Mouse (Mus musculus): ENCODE measurements at regions not wholly inside any gene's neighbourhood (a gene's known extent, or its start where the extent isn't known, plus 50 kb on each side); places are given as distances from the start of the nearest gene placed in this dataset.

- Histone ChIP-seq H3K9ac (ENCODE audit: control insufficient read depth, low read depth, low read length, poor library complexity, severe bottlenecking) (no peak overlapping the region), H3K27me3 (ENCODE audit: control insufficient read depth in 1 of 2, insufficient read depth in 2 of 2, low read length in 2 of 2) (no peaks in the 10 kb centered on the region), H3K36me3 (ENCODE audit: control insufficient read depth in 1 of 2, insufficient read depth in 2 of 2, low read length in 2 of 2) (no peaks in the 10 kb centered on the region), H3K27ac (ENCODE audit: control insufficient read depth, low read depth, low read length) (no peak overlapping the region), H3K9me3 (replicated peaks; ENCODE audit: insufficient read depth, low read length) (no peaks in the 10 kb centered on the region), H3K79me2 (ENCODE audit: control insufficient read depth, insufficient read depth, low read length, poor library complexity) (no peaks in the 10 kb centered on the region), H3K4me1 (ENCODE audit: control insufficient read depth in 1 of 2, insufficient read depth in 2 of 2, low read length in 2 of 2) (no peaks in the 10 kb centered on the region), H3K4me3 (ENCODE audit: control insufficient read depth in 1 of 2, insufficient read depth in 1 of 2, low read depth in 2 of 2, low read length in 2 of 2) (no peak overlapping the region)
- TF ChIP-seq ZKSCAN1 (IDR thresholded peaks at IDR 0.05; ENCODE audit: low read depth, low read length), result no peak
- TF ChIP-seq USF2 (IDR thresholded peaks at IDR 0.05; ENCODE audit: borderline replicate concordance in 1 of 2, insufficient read depth in 1 of 2, low read depth in 1 of 2, low read length in 2 of 2), result no peak
- no peak for TF ChIP-seq ZC3H11A (IDR thresholded peaks at IDR 0.05; ENCODE audit: low read depth, low read length)
- no peak for TF ChIP-seq MAX (IDR thresholded peaks at IDR 0.05; ENCODE audit: low read length)
- no peak for TF ChIP-seq MXI1 (IDR thresholded peaks at IDR 0.05; ENCODE audit: low read depth, low read length)
- TF ChIP-seq TAL1 (IDR thresholded peaks at IDR 0.05; ENCODE audit: low read length), result no peak
- TF ChIP-seq SMC3 (IDR thresholded peaks at IDR 0.05; ENCODE audit: low read depth, low read length), result no peak
- TF ChIP-seq RAD21 (IDR thresholded peaks at IDR 0.05; ENCODE audit: low read depth, low read length), result no peak
- no peak for TF ChIP-seq MAZ (IDR thresholded peaks at IDR 0.05; ENCODE audit: low read depth, low read length)
- TF ChIP-seq KAT2A (conservative IDR thresholded peaks at IDR 0.05; ENCODE audit: low read depth, low read length), result no peak
- TF ChIP-seq POLR2A (IDR thresholded peaks at IDR 0.05; ENCODE audit: control insufficient read depth in 1 of 2, insufficient read depth in 1 of 2, low read depth in 1 of 2, low read length in 2 of 2, poor library complexity in 1 of 2), result no peak
- TF ChIP-seq TBP (IDR thresholded peaks at IDR 0.05; ENCODE audit: low read depth, low read length), result no peak
- TF ChIP-seq POLR2AphosphoS5 (IDR thresholded peaks at IDR 0.05; ENCODE audit: borderline replicate concordance, low read depth, low read length), result no peak
- TF ChIP-seq GABPA (IDR thresholded peaks at IDR 0.05; ENCODE audit: low read depth, low read length), result no peak
- TF ChIP-seq MAFK (IDR thresholded peaks at IDR 0.05; ENCODE audit: borderline replicate concordance, low read depth, low read length), result no peak
- no peak for TF ChIP-seq TCF12 (IDR thresholded peaks at IDR 0.05; ENCODE audit: low read depth, low read length)
- no peak for TF ChIP-seq POLR2AphosphoS2 (IDR thresholded peaks at IDR 0.05; ENCODE audit: low read length)
- TF ChIP-seq CHD2 (IDR thresholded peaks at IDR 0.05; ENCODE audit: low read length), result no peak
- no peak for TF ChIP-seq RCOR1 (IDR thresholded peaks at IDR 0.05; ENCODE audit: low read depth, low read length)
- no peak for TF ChIP-seq ZNF384 (IDR thresholded peaks at IDR 0.05; ENCODE audit: low read depth, low read length)
- DNase-seq (ENCODE audit: low read depth, low spot score), result no peak
Measured at GRCm38 (mm10) chr3:143822564-143823394, 382.2 kb downstream of the Lmo4 start.

- H3K9me3 ChIP-seq (replicated peaks; ENCODE audit: insufficient read depth, low read length), result no peaks in the 10 kb centered on the region
- H3K27me3 ChIP-seq (ENCODE audit: control insufficient read depth in 1 of 2, insufficient read depth in 2 of 2, low read length in 2 of 2), result no peaks in the 10 kb centered on the region
- no peak for DNase-seq (ENCODE audit: low read depth, low spot score)
- H3K79me2 ChIP-seq (ENCODE audit: control insufficient read depth, insufficient read depth, low read length, poor library complexity), result no peaks in the 10 kb centered on the region
- TF ChIP-seq CTCF (IDR thresholded peaks at IDR 0.05 in 2 of 3, conservative IDR thresholded peaks at IDR 0.05 in 1 of 3; ENCODE audit: control insufficient read depth in 1 of 3, insufficient read depth in 1 of 3, low read depth in 2 of 3, low read length in 3 of 3, poor library complexity in 1 of 3, severe bottlenecking in 1 of 3) (no peak), ZKSCAN1 (IDR thresholded peaks at IDR 0.05; ENCODE audit: low read depth, low read length) (no peak), MEF2A (IDR thresholded peaks at IDR 0.05; ENCODE audit: extremely low read depth, insufficient replicate concordance, low read depth, low read length, poor library complexity, severe bottlenecking) (no peak)
- no peak overlapping the region for H3K27ac ChIP-seq (ENCODE audit: control insufficient read depth, low read depth, low read length)
- no peaks in the 10 kb centered on the region for H3K4me1 ChIP-seq (ENCODE audit: control insufficient read depth in 1 of 2, insufficient read depth in 2 of 2, low read length in 2 of 2)
- H3K36me3 ChIP-seq (ENCODE audit: control insufficient read depth in 1 of 2, insufficient read depth in 2 of 2, low read length in 2 of 2), result no peaks in the 10 kb centered on the region
- H3K4me3 ChIP-seq (ENCODE audit: control insufficient read depth in 1 of 2, insufficient read depth in 1 of 2, low read depth in 2 of 2, low read length in 2 of 2), result no peak overlapping the region
- H3K9ac ChIP-seq (ENCODE audit: control insufficient read depth, low read depth, low read length, poor library complexity, severe bottlenecking), result no peak overlapping the region
Measured at GRCm38 (mm10) chr3:143807544-143807943, 397.5 kb downstream of the Lmo4 start.
